Mouse (Mus musculus) embryonic facial prominence, embryonic 12.5 days (tissue): ENCODE data around the gene Bloc1s5. TPM values are rescaled to one million over a fixed set of nuclear protein-coding genes. Genes with fewer than 3 reads are reported as not detected.
"Not testable (repeated sequence)": the region's sequence is repeated elsewhere in the genome, so short reads cannot be mapped to it uniquely, and the experiment has no call there.

Source experiments
- ATAC-seq: fragments of 200-750 bp; cut with Nextera tagmentation; 2 replicates; pipeline ENCODE4 v1.8.0; 2017; ENCODE audit not compliant: insufficient number of reproducible peaks, insufficient read depth, low FRiP score, low TSS enrichment
- H3K27ac ChIP-seq: fragments of 300-500 bp; sonication (generic); 2 replicates; pipeline ENCODE4 v1.5.1; 2016; ENCODE audit warnings: mild to moderate bottlenecking
- H3K27me3 ChIP-seq: fragments of 300-500 bp; sonication (generic); 2 replicates; pipeline ENCODE4 v1.6.1; 2016; ENCODE audit warnings: mild to moderate bottlenecking, moderate library complexity
- H3K36me3 ChIP-seq: fragments of 300-500 bp; sonication (generic); 2 replicates; pipeline ENCODE4 v1.6.1; 2016; ENCODE audit warnings: mild to moderate bottlenecking
- H3K4me1 ChIP-seq: fragments of 300-500 bp; sonication (generic); 2 replicates; pipeline ENCODE4 v1.6.1; 2016
- H3K4me2 ChIP-seq: fragments of 300-500 bp; sonication (generic); replicated peaks from 2 replicates; pipeline ENCODE4 v1.6.1; 2016; ENCODE audit warnings: mild to moderate bottlenecking, moderate library complexity
- H3K4me3 ChIP-seq: fragments of 300-500 bp; sonication (generic); 2 replicates; pipeline ENCODE4 v1.5.1; 2016; ENCODE audit warnings: mild to moderate bottlenecking
- H3K9ac ChIP-seq: fragments of 300-500 bp; sonication (generic); 2 replicates; pipeline ENCODE4 v1.6.1; 2016; ENCODE audit warnings: mild to moderate bottlenecking, moderate library complexity
- H3K9me3 ChIP-seq: fragments of 300-500 bp; sonication (generic); 2 replicates; pipeline ENCODE4 v1.6.1; 2016; ENCODE audit warnings: mild to moderate bottlenecking, moderate library complexity
- WGBS: fragments of 180-500 bp; shearing (Covaris S2); methylation state at CpG from one replicate; pipeline ENCODE4 v1.1.7; 2016; 5-methylcytosine and 5-hydroxymethylcytosine counted together
- polyA plus RNA-seq: library from polyadenylated mRNA; unstranded; fragments of >200 nt; fragmentation: Nextera tagmentation; extraction: Ambion mirVana; gene quantifications from 2 replicates; pipeline ENCODE4 v1.2.1, GENCODE M21; 2016

Gene Bloc1s5
- polyA plus RNA-seq, result 23.6 and 23.7 TPM in 2 replicates

DNA sequence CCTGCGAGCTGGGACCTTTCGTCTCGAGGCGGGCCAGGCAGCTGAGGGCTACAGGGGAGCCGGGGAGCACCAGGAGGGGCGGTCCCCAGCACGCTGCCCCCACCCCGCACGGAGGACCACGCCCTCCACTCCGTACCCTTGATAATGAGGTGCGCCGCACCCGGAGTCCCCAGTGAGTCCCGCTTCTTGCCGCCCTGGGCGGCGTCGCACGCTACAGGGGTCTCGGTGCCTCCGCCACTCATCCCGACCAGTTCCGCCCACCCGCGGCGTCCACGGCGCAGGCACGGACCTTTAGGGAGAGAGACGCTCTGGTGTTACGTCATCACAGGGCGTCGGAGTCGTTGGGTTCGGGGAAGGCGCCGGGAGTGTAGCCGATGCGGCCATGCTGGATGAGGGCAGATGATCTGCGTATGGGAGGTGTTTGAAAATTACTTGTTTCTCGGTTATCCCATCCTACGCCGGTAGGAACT lies at the start of gene Bloc1s5:
TSS of gene Bloc1s5 (minus strand) at position 310 of the 470 bp plus-strand sequence.
- ATAC-seq, result peak; percentile 94
- peak within 1 kb of the TSS; percentile 65 for H3K4me2 ChIP-seq
- peak within 1 kb of the TSS; percentile 66 for H3K4me3 ChIP-seq
- no peaks in the 10 kb centered on the region for H3K9me3 ChIP-seq
- whole genome bisulfite sequencing, result under 1% methylated on average over 44 of the region's 44 CpGs
- peak within 1 kb of the TSS; percentile 54 for H3K27ac ChIP-seq
- H3K4me1 ChIP-seq, result peaks cover 5% of the 10 kb centered on the region; the same call in 1 of the 2 replicates
- H3K9ac ChIP-seq, result peak within 1 kb of the TSS; percentile 64
- no peaks in the 10 kb centered on the region for H3K27me3 ChIP-seq
- H3K36me3 ChIP-seq, result 0 out of 2 replicates have a peak, but pooled peaks cover 7% of the 10 kb centered on the region

DNA sequence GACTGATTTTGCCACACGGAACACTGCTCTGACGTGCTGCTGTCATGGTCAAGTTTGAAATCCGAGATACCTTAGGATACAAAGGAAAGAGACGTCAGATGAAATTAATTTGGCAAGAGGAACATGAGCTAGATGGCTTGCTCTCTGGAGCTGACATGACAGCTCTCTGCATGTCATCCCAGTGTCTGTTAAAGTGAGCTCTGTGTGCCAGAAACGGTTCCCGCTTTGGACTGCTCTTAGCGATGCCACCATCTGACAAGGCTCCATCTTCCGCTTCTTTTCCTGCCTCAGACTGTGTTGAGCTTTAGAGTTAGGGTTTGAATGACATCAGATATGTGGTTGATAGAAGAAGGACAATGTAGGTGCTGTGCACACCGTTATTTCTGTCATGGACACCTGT lies 37.4 kb upstream of the Bloc1s5 start:
- Histone ChIP-seq H3K4me1 (no peaks in the 10 kb centered on the region), H3K4me2 (no peak overlapping the region), H3K4me3 (no peak overlapping the region), H3K36me3 (no peaks in the 10 kb centered on the region), H3K9me3 (no peaks in the 10 kb centered on the region), H3K9ac (no peak overlapping the region), H3K27me3 (no peaks in the 10 kb centered on the region), H3K27ac (no peak overlapping the region)
- ATAC-seq, result no peak
- WGBS, result 70% methylated on average over 9 of the region's 9 CpGs

DNA sequence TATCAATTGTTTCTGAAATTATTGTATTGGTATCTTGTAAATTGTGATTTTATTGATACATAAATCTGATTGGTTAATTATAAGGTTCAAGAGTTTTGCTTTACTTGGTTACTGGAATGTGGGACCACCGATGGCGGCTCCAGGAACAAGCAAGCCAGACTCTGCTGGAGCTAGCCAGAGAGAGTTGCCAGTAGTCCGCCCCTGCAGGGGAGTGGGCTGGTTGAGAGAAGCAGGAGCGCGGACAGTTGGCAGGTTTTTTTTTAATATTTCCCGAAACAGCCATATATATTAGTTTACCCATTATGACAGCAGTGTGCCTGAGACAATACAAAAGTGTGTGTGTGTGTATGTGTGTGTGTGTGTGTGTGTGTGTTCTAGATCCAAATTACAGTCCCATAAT lies 36.5 kb upstream of the Bloc1s5 start:
- not testable (repeated sequence) for H3K4me3 ChIP-seq, H3K4me2 ChIP-seq, H3K9ac ChIP-seq, H3K36me3 ChIP-seq, H3K4me1 ChIP-seq, H3K27ac ChIP-seq, H3K9me3 ChIP-seq, ATAC-seq, H3K27me3 ChIP-seq
- 86% methylated on average over 6 of the region's 6 CpGs for WGBS

DNA sequence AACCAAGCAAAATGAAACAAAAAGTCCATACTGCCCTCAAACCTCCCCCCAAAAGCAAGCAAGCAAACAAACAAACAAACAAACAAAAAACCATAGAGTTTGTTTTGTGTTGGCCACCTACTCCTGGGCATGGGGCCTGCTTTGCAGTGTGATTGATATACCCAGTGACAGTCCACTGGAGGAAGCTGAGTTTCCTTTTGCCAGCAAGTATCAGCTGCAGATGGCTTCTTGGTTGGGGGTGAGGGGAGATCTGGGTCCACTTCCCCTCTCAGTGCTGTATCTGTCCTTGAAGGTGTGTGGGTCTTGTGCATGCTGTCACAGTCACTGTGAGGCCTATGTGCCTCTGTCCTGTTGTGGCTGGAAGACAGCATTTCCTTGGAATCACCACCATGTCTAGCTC lies 35.1 kb upstream of the Bloc1s5 start:
- no peak overlapping the region for H3K9ac ChIP-seq
- no peak overlapping the region for H3K4me3 ChIP-seq
- H3K27me3 ChIP-seq, result no peaks in the 10 kb centered on the region
- ATAC-seq, result no peak
- H3K36me3 ChIP-seq, result no peaks in the 10 kb centered on the region
- no peak overlapping the region for H3K4me2 ChIP-seq
- H3K27ac ChIP-seq, result no peak overlapping the region
- no peaks in the 10 kb centered on the region for H3K9me3 ChIP-seq
- H3K4me1 ChIP-seq, result no peaks in the 10 kb centered on the region

DNA sequence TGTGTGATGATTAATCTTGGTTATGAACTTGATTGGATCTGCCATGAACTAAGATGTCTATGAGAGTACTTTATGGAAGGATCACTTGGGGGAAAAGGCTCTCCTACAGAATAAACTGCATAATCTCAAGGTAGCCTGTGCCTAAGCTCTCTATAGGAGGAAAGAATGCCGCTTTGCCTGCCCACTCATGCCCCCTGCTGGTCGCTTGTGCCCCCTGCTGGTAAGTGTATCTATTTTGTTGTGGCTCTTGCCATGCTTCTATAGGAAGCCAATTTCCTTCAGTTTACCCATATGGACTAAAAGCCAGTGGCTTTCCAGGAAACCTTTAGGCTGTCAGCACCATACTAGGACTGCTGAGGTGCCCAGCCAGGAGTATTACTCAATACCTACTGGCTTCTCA lies 33.6 kb upstream of the Bloc1s5 start:
- Histone ChIP-seq H3K4me3 (no peak overlapping the region), H3K27me3 (no peaks in the 10 kb centered on the region), H3K9ac (no peak overlapping the region)

DNA sequence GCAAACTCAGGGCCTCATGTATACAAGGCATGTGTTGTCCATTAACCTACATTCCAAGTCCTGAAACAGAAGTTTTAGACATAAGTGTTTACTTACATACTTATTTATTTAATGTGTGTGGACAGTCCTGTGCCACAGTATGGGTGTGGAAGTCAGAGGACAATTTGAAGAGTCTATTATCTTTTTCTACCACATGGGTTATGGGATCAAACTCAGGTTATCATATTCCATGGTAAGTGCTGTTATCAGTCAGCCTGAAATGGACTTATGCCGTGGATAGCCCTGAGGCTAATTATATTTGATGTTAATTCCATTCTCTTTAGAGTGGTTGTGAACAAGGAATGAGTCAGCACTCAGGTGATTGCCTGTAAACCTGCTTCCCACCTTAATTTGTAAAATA lies 29.8 kb upstream of the Bloc1s5 start:
- H3K36me3 ChIP-seq, result no peaks in the 10 kb centered on the region

More for the DNA sequence above, 33.6 kb upstream of the Bloc1s5 start:
- Histone ChIP-seq H3K4me1 (no peaks in the 10 kb centered on the region), H3K27ac (no peak overlapping the region), H3K4me2 (no peak overlapping the region), H3K36me3 (no peaks in the 10 kb centered on the region), H3K9me3 (no peaks in the 10 kb centered on the region)
- WGBS, result 26% methylated on average over 2 of the region's 2 CpGs
- ATAC-seq, result no peak

DNA sequence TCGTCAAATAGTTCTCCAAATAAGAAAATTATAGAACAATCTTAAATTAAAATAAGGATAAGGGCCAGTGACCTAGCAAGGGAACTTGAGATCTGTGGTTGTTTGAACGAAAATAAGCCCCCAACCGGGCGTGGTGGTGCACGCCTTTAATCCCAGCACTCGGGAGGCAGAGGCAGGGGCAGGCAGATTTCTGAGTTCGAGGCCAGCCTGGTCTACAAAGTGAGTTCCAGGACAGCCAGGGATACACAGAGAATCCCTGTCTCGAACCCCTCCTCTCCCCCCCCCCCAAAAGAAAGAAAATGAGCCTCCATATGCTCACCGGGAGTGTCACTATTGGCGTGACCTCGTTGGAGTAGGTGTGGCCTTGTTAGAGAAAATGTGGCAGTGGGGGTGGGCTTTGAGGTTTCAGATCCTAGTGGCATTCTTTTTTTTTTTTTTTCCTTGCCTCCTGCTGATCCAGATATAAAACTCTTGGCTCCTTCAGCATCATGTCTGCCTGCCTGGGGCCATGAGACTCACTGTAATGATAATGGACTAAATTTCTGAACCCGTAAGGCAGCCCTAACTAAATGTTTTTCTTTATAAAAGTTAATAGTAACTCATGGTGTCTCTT lies 24.7 kb upstream of the Bloc1s5 start:
- peaks cover 12% of the 10 kb centered on the region for H3K36me3 ChIP-seq
- ATAC-seq, result no peak
- no peak overlapping the region for H3K27ac ChIP-seq
- H3K9ac ChIP-seq, result no peak overlapping the region
- peaks cover 9% of the 10 kb centered on the region for H3K4me1 ChIP-seq
- no peak overlapping the region for H3K4me2 ChIP-seq
- no peak overlapping the region for H3K4me3 ChIP-seq
- H3K27me3 ChIP-seq, result no peaks in the 10 kb centered on the region
- 89% methylated on average over 12 of the region's 12 CpGs for WGBS
- H3K9me3 ChIP-seq, result no peaks in the 10 kb centered on the region

More for the DNA sequence above, 29.8 kb upstream of the Bloc1s5 start:
- WGBS, result 58% methylated on average over 1 of the region's 1 CpGs
- H3K27me3 ChIP-seq, result no peaks in the 10 kb centered on the region
- H3K9ac ChIP-seq, result no peak overlapping the region
- H3K4me1 ChIP-seq, result no peaks in the 10 kb centered on the region
- H3K9me3 ChIP-seq, result no peaks in the 10 kb centered on the region
- no peak overlapping the region for H3K4me3 ChIP-seq
- H3K27ac ChIP-seq, result no peak overlapping the region
- no peak for ATAC-seq
- no peak overlapping the region for H3K4me2 ChIP-seq

DNA sequence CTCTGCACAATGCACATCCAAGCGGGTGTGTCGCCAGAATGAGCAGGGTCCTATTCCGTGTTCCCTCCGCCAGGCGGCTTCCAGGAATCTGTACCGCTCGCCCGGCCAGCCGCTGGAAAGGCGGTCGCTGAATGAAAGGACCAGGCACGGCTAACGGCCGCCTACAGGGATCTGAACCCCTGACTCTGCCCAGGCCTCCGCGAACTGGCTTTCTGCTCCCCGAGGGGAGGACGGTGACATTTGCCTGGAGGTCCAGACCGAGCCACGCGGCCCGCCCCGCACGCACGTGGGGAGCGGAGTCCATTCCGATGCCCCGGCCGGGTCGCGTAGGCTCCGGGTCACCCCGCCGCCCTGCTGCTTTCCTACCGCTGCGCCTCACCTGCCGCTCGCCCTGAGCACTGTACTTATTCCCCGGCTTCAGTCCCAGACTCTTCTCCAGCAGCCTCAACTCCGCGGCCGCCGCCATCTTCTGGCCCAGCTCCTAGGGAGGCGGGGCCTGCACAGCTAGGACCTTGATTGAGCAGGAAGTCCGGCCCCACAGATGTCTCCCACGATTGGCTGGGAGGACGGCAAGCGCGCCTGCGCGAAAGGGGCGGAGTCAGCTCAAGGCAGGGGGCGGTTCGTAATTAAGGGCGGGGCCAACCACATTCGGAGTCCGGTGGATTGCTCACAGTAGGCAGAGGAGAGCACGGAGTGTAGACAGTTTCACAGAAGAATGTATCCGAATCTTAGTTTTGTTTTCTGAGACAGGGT lies 23.8 kb upstream of the Bloc1s5 start, which contains the start of gene Eef1e1:
TSS of gene Eef1e1 (minus strand) at position 531 of the 753 bp plus-strand sequence.
- peak within 1 kb of the TSS; percentile 88 for H3K27ac ChIP-seq
- peaks cover 22% of the 10 kb centered on the region for H3K36me3 ChIP-seq
- H3K9ac ChIP-seq, result peak within 1 kb of the TSS; percentile 85
- no peaks in the 10 kb centered on the region for H3K27me3 ChIP-seq
- peak within 1 kb of the TSS; percentile 87 for H3K4me3 ChIP-seq
- ATAC-seq, result peak; percentile 95
- H3K9me3 ChIP-seq, result no peaks in the 10 kb centered on the region
- under 1% methylated on average over 52 of the region's 59 CpGs for WGBS
- H3K4me2 ChIP-seq, result peak within 1 kb of the TSS; percentile 56
- peaks cover 9% of the 10 kb centered on the region for H3K4me1 ChIP-seq

DNA sequence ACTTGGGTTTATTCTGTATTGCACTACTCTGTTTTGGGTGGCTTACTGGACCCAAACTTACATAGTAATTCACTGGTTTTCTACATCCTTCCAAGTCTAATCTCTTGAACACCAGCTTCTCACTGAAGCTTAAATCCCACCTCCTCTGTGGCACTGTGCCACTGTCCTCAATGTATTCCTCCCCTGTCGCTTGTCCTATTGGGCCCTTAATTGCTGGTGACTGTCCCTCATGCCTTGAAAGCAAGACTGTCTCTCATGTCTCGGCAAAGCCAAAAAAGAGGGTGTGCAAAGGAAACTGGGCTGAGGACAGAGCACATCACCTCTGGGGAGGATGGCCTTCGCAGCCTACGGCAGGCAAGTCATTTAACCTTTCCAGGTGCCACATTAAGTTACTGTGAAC lies 23.0 kb upstream of the Bloc1s5 start:
- Histone ChIP-seq H3K9me3 (no peaks in the 10 kb centered on the region), H3K36me3 (peaks cover 29% of the 10 kb centered on the region), H3K27me3 (no peaks in the 10 kb centered on the region), H3K4me1 (peaks cover 9% of the 10 kb centered on the region), H3K4me2 (peak overlapping the region; percentile 56), H3K27ac (no peak overlapping the region), H3K9ac (peak overlapping the region; percentile 85), H3K4me3 (peak overlapping the region; percentile 87)
- 17% methylated on average over 4 of the region's 4 CpGs for WGBS
- no peak for ATAC-seq

DNA sequence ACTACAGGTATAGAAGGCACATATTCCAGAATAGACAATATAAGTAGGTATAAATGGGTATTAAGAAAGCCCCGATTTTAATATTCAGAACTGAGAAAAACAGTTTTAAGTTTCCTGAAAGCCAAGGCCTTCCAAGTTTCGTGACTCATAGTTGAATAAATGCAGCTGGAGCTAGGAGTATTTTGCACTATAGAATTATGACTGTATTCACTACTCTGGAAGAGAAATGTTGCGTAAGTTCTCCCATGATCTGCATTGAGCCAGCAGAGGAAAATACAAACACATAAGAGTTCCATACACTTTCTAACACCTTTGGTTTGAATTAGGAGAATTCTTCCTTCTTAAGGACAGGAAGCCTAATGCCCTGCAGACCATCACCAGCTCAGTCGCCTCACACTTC lies 15.4 kb upstream of the Bloc1s5 start:
- Histone ChIP-seq H3K36me3 (peaks cover 86% of the 10 kb centered on the region), H3K9ac (no peak overlapping the region), H3K9me3 (no peaks in the 10 kb centered on the region), H3K27ac (no peak overlapping the region), H3K4me3 (no peak overlapping the region), H3K4me1 (no peaks in the 10 kb centered on the region), H3K27me3 (no peaks in the 10 kb centered on the region), H3K4me2 (no peak overlapping the region)
- ATAC-seq, result no peak
- 92% methylated on average over 4 of the region's 4 CpGs for WGBS

DNA sequence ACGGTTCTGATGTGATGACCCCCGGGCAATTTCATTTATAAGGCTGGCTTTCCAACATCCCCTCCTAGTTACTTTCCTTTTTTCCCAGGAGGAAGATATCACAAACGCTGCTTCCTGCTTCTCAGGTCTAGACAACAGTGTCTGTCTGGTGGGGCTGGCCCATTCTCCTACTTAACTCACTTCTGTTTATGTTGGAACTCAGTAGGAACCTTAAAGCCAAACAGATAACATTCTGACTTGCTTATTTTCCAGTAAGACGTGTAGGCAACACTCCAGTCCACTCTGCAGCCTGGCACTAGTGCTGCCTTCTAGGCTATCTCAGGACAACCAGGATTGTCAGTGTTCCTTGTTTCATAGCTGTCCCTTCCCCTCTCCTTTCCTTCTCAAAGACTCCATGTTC lies 14.2 kb upstream of the Bloc1s5 start:
- WGBS, result 88% methylated on average over 4 of the region's 4 CpGs
- no peaks in the 10 kb centered on the region for H3K27me3 ChIP-seq

DNA sequence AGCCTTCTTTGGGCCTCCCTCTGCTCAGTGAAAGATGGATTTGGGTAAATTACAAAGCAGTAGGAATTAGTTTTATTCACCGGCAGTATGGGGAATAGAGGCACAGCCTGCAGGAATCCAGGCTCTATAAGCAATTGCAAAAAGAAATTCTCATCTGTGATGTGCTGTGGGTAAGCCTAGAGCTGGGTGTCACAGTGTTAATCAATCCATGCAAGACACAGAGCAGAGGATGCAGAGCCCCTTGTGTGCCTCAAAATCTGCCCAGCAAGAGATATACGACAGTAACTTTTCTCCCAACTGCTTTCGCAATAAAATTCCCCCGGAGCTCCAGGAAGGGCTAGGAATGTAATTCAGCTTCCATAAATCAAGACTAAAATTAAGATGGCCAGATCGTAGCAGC lies 6.5 kb upstream of the Bloc1s5 start:
- Histone ChIP-seq H3K4me1 (no peaks in the 10 kb centered on the region), H3K36me3 (peaks cover 27% of the 10 kb centered on the region), H3K9me3 (no peaks in the 10 kb centered on the region), H3K27me3 (no peaks in the 10 kb centered on the region), H3K4me2 (no peak overlapping the region), H3K4me3 (no peak overlapping the region), H3K27ac (no peak overlapping the region), H3K9ac (no peak overlapping the region)
- 93% methylated on average over 5 of the region's 5 CpGs for WGBS
- ATAC-seq, result no peak

More for the DNA sequence above, 14.2 kb upstream of the Bloc1s5 start:
- Histone ChIP-seq H3K4me3 (no peak overlapping the region), H3K4me2 (no peak overlapping the region), H3K36me3 (peaks cover 87% of the 10 kb centered on the region), H3K27ac (no peak overlapping the region), H3K9ac (no peak overlapping the region), H3K9me3 (no peaks in the 10 kb centered on the region), H3K4me1 (no peaks in the 10 kb centered on the region)
- ATAC-seq, result no peak
